Mouse (Mus musculus) liver, adult (tissue): ENCODE results near the gene Prrc2b.

ENCODE experiments used
- GATA4 ChIP-seq: IDR thresholded peaks from 2 replicates; pipeline ENCODE4 v1.6.1; 2014; ENCODE audit warnings: mild to moderate bottlenecking, low read length; ENCODE audit not compliant: insufficient replicate concordance

Prrc2b gene

GRCm38 (mm10) chr2:32150924-32151659, at the start of gene Prrc2b:
Gene Prrc2b (plus strand): TSS chr2:32151082.
- no peak for TF ChIP-seq GATA4

GRCm38 (mm10) chr2:32102944-32103343, 47.9 kb upstream of the Prrc2b start:
- TF ChIP-seq GATA4, result no peak

GRCm38 (mm10) chr2:32103557-32103956, 47.3 kb upstream of the Prrc2b start:
- no peak for TF ChIP-seq GATA4

GRCm38 (mm10) chr2:32104122-32104521, 46.8 kb upstream of the Prrc2b start:
- no peak for TF ChIP-seq GATA4

- no peak for TF ChIP-seq GATA4
Measured at GRCm38 (mm10) chr2:32105117-32105913, 45.6 kb upstream of the Prrc2b start.

- TF ChIP-seq GATA4, result no peak
Measured at GRCm38 (mm10) chr2:32105930-32106329, 45.0 kb upstream of the Prrc2b start.

GRCm38 (mm10) chr2:32111268-32111667, 39.6 kb upstream of the Prrc2b start:
- no peak for TF ChIP-seq GATA4

GRCm38 (mm10) chr2:32112548-32112947, 38.3 kb upstream of the Prrc2b start:
- TF ChIP-seq GATA4, result no peak

GRCm38 (mm10) chr2:32115851-32116268, 35.0 kb upstream of the Prrc2b start:
- no peak for TF ChIP-seq GATA4

GRCm38 (mm10) chr2:32119802-32120750, 30.8 kb upstream of the Prrc2b start:
- TF ChIP-seq GATA4, result no peak

GRCm38 (mm10) chr2:32121150-32121549, 29.7 kb upstream of the Prrc2b start:
- no peak for TF ChIP-seq GATA4

- no peak for TF ChIP-seq GATA4
Measured at GRCm38 (mm10) chr2:32121785-32122184, 29.1 kb upstream of the Prrc2b start.

GRCm38 (mm10) chr2:32127653-32128535, 23.0 kb upstream of the Prrc2b start:
- TF ChIP-seq GATA4, result peak; percentile 98

GRCm38 (mm10) chr2:32128536-32128841, 22.4 kb upstream of the Prrc2b start:
- TF ChIP-seq GATA4, result no peak
